Mouse (Mus musculus) neural tube, embryonic 14.5 days (tissue): ENCODE data around the gene Rnf141. TPM values are rescaled to one million over a fixed set of nuclear protein-coding genes. Genes with fewer than 3 reads are reported as not detected.

Experiments
- ATAC-seq: fragments of 200-750 bp; cut with Nextera tagmentation; 2 replicates; pipeline ENCODE4 v1.8.0; 2017; ENCODE audit warnings: low read depth, mild to moderate bottlenecking, moderate TSS enrichment, moderate library complexity
- H3K27ac ChIP-seq: fragments of 300-500 bp; sonication (generic); 2 replicates; pipeline ENCODE4 v1.5.1; 2014; ENCODE audit warnings: low read depth, mild to moderate bottlenecking, control low read depth, low read length, moderate library complexity, mixed read lengths
- H3K27me3 ChIP-seq: fragments of 300-500 bp; sonication (generic); 2 replicates; pipeline ENCODE4 v1.6.1; 2014; ENCODE audit warnings: low read length; ENCODE audit not compliant: control insufficient read depth, insufficient read depth
- H3K36me3 ChIP-seq: fragments of 300-500 bp; sonication (generic); 2 replicates; pipeline ENCODE4 v1.6.1; 2014; ENCODE audit warnings: low read length, mixed read lengths; ENCODE audit not compliant: control insufficient read depth, insufficient read depth
- H3K4me1 ChIP-seq: fragments of 300-500 bp; sonication (generic); 2 replicates; pipeline ENCODE4 v1.6.1; 2014; ENCODE audit warnings: low read length; ENCODE audit not compliant: control insufficient read depth, insufficient read depth
- H3K4me2 ChIP-seq: fragments of 300-500 bp; sonication (generic); 2 replicates; pipeline ENCODE4 v1.6.1; 2014; ENCODE audit warnings: mild to moderate bottlenecking, low read depth, low read length, control low read depth
- H3K4me3 ChIP-seq: fragments of 300-500 bp; sonication (generic); 2 replicates; pipeline ENCODE4 v1.5.1; 2014; ENCODE audit warnings: low read depth, low read length, control low read depth, mixed read lengths
- H3K9ac ChIP-seq: fragments of 300-500 bp; sonication (generic); replicated peaks from 2 replicates; pipeline ENCODE4 v1.6.1; 2014; ENCODE audit warnings: low read depth, mild to moderate bottlenecking, control low read depth, low read length, mixed read lengths
- H3K9me3 ChIP-seq: fragments of 300-500 bp; sonication (generic); 2 replicates; pipeline ENCODE4 v1.6.1; 2016; ENCODE audit warnings: low read length; ENCODE audit not compliant: control insufficient read depth
- WGBS: fragments of 180-500 bp; shearing (Covaris S2); extraction: QIAGEN DNeasy Blood & Tissue Kit; methylation state at CpG from one replicate; pipeline ENCODE4 v1.1.7; 2014; 5-methylcytosine and 5-hydroxymethylcytosine counted together
- polyA plus RNA-seq: library from polyadenylated mRNA; unstranded; fragments of >200 nt; fragmentation: Nextera tagmentation; extraction: Ambion mirVana; gene quantifications from 2 replicates; pipeline ENCODE4 v1.2.1, GENCODE M21; 2014

The Rnf141 gene
- polyA plus RNA-seq, 1 experiment from 2014 or later, result 43.0 TPM

DNA sequence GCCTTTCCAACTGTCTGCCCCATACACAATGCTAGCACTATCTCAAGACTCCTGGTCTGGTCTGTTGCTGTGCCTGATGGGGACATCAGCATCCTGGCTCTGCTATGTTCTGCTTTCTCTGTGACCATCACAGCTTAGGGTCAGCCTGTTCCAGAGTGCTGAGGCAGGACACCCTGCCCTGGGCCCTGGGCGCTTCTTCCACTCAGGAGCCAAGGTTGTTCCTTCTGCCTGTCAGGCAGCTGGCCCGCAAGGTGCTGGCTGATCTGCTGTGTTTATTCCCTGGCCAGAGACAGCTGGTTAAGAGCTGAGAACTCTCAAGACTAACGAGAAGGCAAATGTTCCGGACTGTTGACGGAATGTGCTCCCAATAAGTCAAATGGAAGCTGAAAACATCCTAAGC, 52.1 kb downstream of the Rnf141 start:
- Histone ChIP-seq H3K27me3 (no peaks in the 10 kb centered on the region), H3K4me3 (no peak overlapping the region), H3K36me3 (no peaks in the 10 kb centered on the region), H3K9ac (no peak overlapping the region), H3K27ac (no peak overlapping the region), H3K9me3 (no peaks in the 10 kb centered on the region), H3K4me2 (no peak overlapping the region), H3K4me1 (no peaks in the 10 kb centered on the region)
- WGBS, result 91% methylated on average over 5 of the region's 5 CpGs
- ATAC-seq, result no peak

DNA sequence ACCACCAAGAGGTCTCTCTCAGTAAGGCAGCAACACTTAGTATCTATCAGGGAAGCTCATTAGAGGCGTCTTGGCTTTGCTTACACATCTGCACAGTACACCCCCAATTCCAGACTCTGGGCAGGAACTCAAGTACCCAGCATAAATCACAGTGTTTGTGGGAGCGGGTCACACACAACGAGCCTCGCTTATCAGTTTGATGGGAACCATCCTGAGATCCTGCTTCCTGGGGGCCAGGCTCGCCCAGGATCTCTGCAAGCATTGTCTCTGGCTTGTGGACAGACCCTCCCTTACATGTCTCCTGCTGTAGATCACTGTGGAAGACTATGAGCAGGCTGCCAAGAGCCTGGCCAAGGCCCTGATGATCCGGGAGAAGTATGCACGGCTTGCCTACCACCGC, 53.4 kb downstream of the Rnf141 start:
- no peaks in the 10 kb centered on the region for H3K27me3 ChIP-seq
- WGBS, result 83% methylated on average over 8 of the region's 8 CpGs

DNA sequence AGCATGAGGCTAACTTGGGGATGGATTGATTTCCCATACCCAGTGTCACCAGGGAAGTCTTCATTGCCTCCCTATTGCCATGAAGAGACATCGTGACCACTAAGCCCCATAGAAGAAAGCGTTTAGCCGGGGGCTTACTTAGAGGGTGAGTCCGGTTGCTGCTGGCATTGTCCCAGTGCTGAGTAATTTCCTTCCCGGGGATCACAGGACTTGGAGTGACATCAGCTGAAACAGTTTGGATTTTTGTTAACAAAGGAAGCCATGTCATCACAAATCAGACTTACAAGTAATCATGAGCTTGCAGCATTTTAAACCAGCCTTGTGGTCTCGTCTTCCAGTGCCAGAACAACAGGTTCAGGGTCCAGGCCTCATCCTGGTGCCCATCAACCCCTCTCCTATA, 56.9 kb downstream of the Rnf141 start:
- no peak overlapping the region for H3K27ac ChIP-seq
- H3K4me3 ChIP-seq, result no peak overlapping the region
- no peak for ATAC-seq
- 77% methylated on average over 6 of the region's 6 CpGs for WGBS
- no peak overlapping the region for H3K4me2 ChIP-seq
- no peaks in the 10 kb centered on the region for H3K27me3 ChIP-seq
- no peaks in the 10 kb centered on the region for H3K9me3 ChIP-seq
- no peaks in the 10 kb centered on the region for H3K4me1 ChIP-seq
- no peak overlapping the region for H3K9ac ChIP-seq
- no peaks in the 10 kb centered on the region for H3K36me3 ChIP-seq

More for the DNA sequence above, 53.4 kb downstream of the Rnf141 start:
- Histone ChIP-seq H3K27ac (no peak overlapping the region), H3K36me3 (no peaks in the 10 kb centered on the region), H3K4me2 (no peak overlapping the region), H3K9ac (no peak overlapping the region), H3K4me3 (no peak overlapping the region), H3K9me3 (no peaks in the 10 kb centered on the region), H3K4me1 (no peaks in the 10 kb centered on the region)
- no peak for ATAC-seq

DNA sequence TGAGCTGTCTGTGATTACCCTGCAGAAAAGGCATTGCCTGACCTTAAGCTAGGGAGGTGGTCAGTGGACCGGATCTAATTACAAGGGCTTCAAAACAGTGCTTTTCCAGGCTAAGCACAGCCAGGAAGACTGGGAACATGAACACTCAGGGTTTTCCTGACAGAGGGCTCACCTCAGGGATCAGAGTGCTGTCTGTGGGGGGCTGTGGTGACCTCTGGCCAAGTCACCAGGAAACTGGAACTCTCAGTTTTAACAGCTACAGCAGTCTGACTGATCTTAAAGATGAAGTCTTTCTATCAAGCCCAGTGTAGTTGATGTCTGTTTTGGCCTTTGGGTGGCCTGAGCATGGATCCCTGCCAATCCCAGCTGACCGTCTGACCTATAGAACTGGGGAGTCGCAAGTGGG, 58.5 kb downstream of the Rnf141 start:
- no peak overlapping the region for H3K9ac ChIP-seq
- no peaks in the 10 kb centered on the region for H3K27me3 ChIP-seq
- no peaks in the 10 kb centered on the region for H3K36me3 ChIP-seq
- H3K27ac ChIP-seq, result no peak overlapping the region
- no peak overlapping the region for H3K4me2 ChIP-seq
- 85% methylated on average over 3 of the region's 3 CpGs for WGBS
- no peaks in the 10 kb centered on the region for H3K9me3 ChIP-seq
- ATAC-seq, result no peak
- no peak overlapping the region for H3K4me3 ChIP-seq
- H3K4me1 ChIP-seq, result 0 out of 2 replicates have a peak, but pooled peaks cover 6% of the 10 kb centered on the region

DNA sequence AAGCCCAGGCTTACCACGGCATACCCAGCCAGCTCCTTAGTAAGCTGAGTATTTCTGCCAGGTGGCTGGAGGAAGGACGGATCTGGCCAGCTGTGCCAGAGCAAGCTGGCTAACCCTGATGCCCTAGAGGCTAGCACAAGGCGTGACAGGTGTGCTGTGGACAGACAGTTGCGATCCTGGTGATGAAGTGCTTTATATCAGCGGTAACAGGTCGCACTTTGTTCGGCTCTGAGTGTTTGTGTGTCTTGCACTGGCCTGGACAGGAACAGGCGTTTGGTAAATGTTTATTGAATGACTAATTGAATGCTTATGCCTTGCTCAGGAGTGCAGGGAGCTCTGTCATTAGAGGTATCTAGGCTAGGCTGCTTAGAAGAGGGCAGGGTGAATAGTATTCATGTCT, 59.3 kb downstream of the Rnf141 start:
- Histone ChIP-seq H3K4me3 (no peak overlapping the region), H3K9me3 (no peaks in the 10 kb centered on the region), H3K27me3 (no peaks in the 10 kb centered on the region), H3K4me2 (no peak overlapping the region), H3K36me3 (no peaks in the 10 kb centered on the region), H3K27ac (no peak overlapping the region), H3K4me1 (0 out of 2 replicates have a peak, but pooled peaks cover 6% of the 10 kb centered on the region), H3K9ac (no peak overlapping the region)
- no peak for ATAC-seq
- 73% methylated on average over 8 of the region's 8 CpGs for WGBS

DNA sequence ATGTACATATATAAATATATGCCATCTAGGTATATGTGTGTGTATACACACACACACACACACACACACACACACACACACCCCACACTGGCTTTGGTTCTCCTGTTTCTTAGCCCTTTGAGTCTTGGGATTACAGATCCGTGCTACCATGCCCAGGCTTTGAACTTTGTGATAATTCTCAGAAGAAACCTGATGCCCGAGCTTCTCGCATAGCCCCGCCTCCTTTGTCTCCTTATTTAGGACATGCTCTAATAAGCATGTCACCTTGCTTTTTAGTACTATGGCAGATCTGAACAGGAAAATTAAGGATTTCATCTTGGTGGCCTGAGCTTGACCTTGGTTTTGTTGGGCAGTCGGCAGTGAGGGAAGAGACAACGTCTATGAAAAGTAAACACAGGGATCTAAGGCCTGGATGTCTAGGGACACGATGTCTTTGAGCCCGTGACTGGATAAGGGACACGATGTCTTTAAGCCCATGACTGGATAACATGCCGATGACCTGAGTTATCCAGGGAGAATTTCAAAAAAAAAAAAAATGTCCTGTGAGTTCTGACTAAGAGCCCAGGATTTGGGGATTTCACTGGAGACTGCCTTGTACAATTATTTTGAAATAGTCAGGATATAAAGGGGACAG, 61.3 kb downstream of the Rnf141 start:
- H3K27ac ChIP-seq, result no peak overlapping the region
- no peak overlapping the region for H3K4me2 ChIP-seq
- H3K27me3 ChIP-seq, result no peaks in the 10 kb centered on the region
- 54% methylated on average over 10 of the region's 10 CpGs for whole genome bisulfite sequencing
- H3K4me1 ChIP-seq, result 0 out of 2 replicates have a peak, but pooled peaks cover 6% of the 10 kb centered on the region
- ATAC-seq, result no peak
- H3K9me3 ChIP-seq, result no peaks in the 10 kb centered on the region
- no peak overlapping the region for H3K9ac ChIP-seq
- H3K36me3 ChIP-seq, result no peaks in the 10 kb centered on the region
- no peak overlapping the region for H3K4me3 ChIP-seq

DNA sequence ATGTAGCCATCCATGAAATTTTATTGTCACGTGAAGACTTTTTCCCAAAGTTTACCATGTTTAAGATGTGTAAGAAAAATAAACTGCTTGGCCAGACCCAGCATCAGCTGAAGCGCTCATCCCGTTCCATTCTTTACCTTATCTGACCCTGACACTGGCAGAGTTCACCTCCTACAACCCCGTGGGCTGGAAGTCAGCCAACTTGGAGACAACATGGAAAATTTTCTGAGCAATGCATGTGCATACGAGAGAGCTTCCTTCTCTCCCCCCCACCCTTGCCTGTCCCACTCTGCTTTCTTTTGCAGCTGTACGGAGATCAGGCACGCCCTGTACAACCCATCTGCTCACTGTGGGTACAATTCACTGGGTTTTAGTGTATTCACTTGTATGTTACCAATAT, 62.1 kb downstream of the Rnf141 start:
- no peak for ATAC-seq
- Histone ChIP-seq H3K27me3 (no peaks in the 10 kb centered on the region), H3K4me1 (0 out of 2 replicates have a peak, but pooled peaks cover 6% of the 10 kb centered on the region), H3K9me3 (no peaks in the 10 kb centered on the region), H3K4me3 (no peak overlapping the region), H3K36me3 (no peaks in the 10 kb centered on the region), H3K4me2 (no peak overlapping the region), H3K27ac (peak overlapping the region; percentile 35; the same call in 1 of the 2 replicates), H3K9ac (no peak overlapping the region)
- 72% methylated on average over 7 of the region's 7 CpGs for WGBS

DNA sequence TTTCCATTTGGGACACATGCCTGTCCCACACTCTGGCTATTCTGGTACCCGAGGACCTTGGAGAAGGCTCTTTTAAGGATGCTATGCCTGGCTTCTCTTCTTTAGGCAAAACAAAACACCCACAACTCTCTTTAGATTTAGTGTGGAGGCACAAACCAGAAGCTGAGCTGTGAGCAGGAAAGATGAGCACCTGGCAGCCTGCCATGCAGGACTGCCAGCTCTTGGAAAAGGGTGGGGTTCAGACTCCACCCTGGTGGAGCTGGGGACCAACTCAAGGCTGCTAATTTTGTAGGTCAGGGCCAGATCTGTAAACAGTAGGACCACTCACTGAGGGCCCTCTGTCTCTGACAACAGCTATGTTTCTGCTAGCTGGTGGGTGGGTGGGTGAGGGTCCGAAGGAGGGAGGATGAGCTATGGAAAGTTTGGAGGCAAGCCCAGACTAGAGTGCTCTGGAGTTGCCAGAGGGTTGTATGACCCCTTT, 63.0 kb downstream of the Rnf141 start:
- no peaks in the 10 kb centered on the region for H3K9me3 ChIP-seq
- 0 out of 2 replicates have a peak, but pooled peaks cover 6% of the 10 kb centered on the region for H3K4me1 ChIP-seq
- no peak overlapping the region for H3K4me3 ChIP-seq
- no peak overlapping the region for H3K4me2 ChIP-seq
- H3K36me3 ChIP-seq, result no peaks in the 10 kb centered on the region
- peak overlapping the region; percentile 22; the same call in 1 of the 2 replicates for H3K27ac ChIP-seq
- WGBS, result 55% methylated on average over 2 of the region's 2 CpGs
- no peak overlapping the region for H3K9ac ChIP-seq
- peak; percentile 56; the same call in 1 of the 2 replicates for ATAC-seq
- no peaks in the 10 kb centered on the region for H3K27me3 ChIP-seq

DNA sequence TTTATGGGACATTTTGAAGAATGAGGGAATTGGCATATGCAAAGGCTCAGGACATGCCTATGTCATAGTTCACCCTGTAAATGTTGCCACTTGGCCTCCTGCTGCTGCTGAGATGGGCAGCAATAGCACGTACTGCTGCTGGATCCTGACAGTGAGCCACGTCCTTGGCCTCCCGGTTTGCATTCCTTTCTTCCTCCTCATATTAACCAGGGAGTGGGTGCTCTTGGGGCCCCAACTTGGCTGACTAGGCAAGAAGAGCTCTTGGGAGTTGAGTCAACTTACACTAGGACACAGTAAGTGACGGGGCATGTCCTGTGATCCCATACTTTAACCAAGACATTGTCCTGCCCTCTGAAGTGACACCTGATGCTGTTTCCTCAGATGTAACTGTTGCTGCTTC, 63.7 kb downstream of the Rnf141 start:
- H3K27me3 ChIP-seq, result no peaks in the 10 kb centered on the region
- H3K36me3 ChIP-seq, result no peaks in the 10 kb centered on the region
- 84% methylated on average over 4 of the region's 4 CpGs for WGBS
- H3K9me3 ChIP-seq, result no peaks in the 10 kb centered on the region
- no peak overlapping the region for H3K9ac ChIP-seq
- no peak overlapping the region for H3K4me3 ChIP-seq
- no peak for ATAC-seq
- H3K4me1 ChIP-seq, result 0 out of 2 replicates have a peak, but pooled peaks cover 6% of the 10 kb centered on the region
- no peak overlapping the region for H3K4me2 ChIP-seq
- H3K27ac ChIP-seq, result no peak overlapping the region
